Comparison of ENCODE assay signal across 8 mouse cellular contexts in genomic region chr17:21489500-21490001, GRCm38 (mm10). TPM values are rescaled to one million over a fixed set of nuclear protein-coding genes. Genes with fewer than 3 reads are reported as not detected.
DNase-seq lines count a peak whose midpoint lies in the region; ATAC-seq lines count a peak whose summit lies in the region.

No protein-coding gene starts in this region.

- no peaks in the 10 kb centered on the region for H3K36me3 ChIP-seq in neural tube, embryonic 11.5 days (ENCODE audit: control insufficient read depth, insufficient read depth, low read length)
- peaks cover 9% of the 10 kb centered on the region; the same call in 1 of the 2 replicates for H3K36me3 ChIP-seq in embryonic facial prominence, embryonic 15.5 days
- peaks cover 4% of the 10 kb centered on the region; the same call in 1 of the 2 replicates for H3K36me3 ChIP-seq in limb, embryonic 15.5 days
- H3K36me3 ChIP-seq in stomach, embryonic 16.5 days (ENCODE audit: control insufficient read depth, insufficient read depth, low read length), result no peaks in the 10 kb centered on the region; the same call in 1 of the 2 replicates

- H3K4me1 ChIP-seq in neural tube, embryonic 11.5 days (ENCODE audit: control insufficient read depth, insufficient read depth, low read length), result no peaks in the 10 kb centered on the region
- no peaks in the 10 kb centered on the region for H3K4me1 ChIP-seq in embryonic facial prominence, embryonic 15.5 days
- peaks cover 6% of the 10 kb centered on the region for H3K4me1 ChIP-seq in limb, embryonic 15.5 days
- peaks cover 10% of the 10 kb centered on the region; the same call in 1 of the 2 replicates for H3K4me1 ChIP-seq in stomach, embryonic 16.5 days (ENCODE audit: control insufficient read depth, insufficient read depth, low read length)

- no peak overlapping the region for H3K27ac ChIP-seq in neural tube, embryonic 11.5 days (ENCODE audit: low read depth, low read length)
- 0 out of 2 replicates have a peak overlapping the region, but pooled peaks have one; percentile 84 for H3K27ac ChIP-seq in embryonic facial prominence, embryonic 15.5 days (replicated peaks)
- H3K27ac ChIP-seq in limb, embryonic 15.5 days, result no peak overlapping the region
- peak overlapping the region; percentile 91; the same call in 1 of the 2 replicates for H3K27ac ChIP-seq in stomach, embryonic 16.5 days (ENCODE audit: low read length)

- H3K27me3 ChIP-seq in neural tube, embryonic 11.5 days (ENCODE audit: control insufficient read depth, insufficient read depth, low read length), result no peaks in the 10 kb centered on the region
- no peaks in the 10 kb centered on the region for H3K27me3 ChIP-seq in embryonic facial prominence, embryonic 15.5 days
- H3K27me3 ChIP-seq in limb, embryonic 15.5 days, result no peaks in the 10 kb centered on the region
- no peaks in the 10 kb centered on the region for H3K27me3 ChIP-seq in stomach, embryonic 16.5 days (ENCODE audit: control insufficient read depth, insufficient read depth, low read length)

- H3K4me2 ChIP-seq in neural tube, embryonic 11.5 days (ENCODE audit: low read depth), result peak overlapping the region; percentile 66
- peak overlapping the region; percentile 69 for H3K4me2 ChIP-seq in embryonic facial prominence, embryonic 15.5 days (replicated peaks)
- H3K4me2 ChIP-seq in limb, embryonic 15.5 days, result peak overlapping the region; percentile 60
- peak overlapping the region; percentile 62 for H3K4me2 ChIP-seq in stomach, embryonic 16.5 days (ENCODE audit: low read depth, low read length)

- whole genome bisulfite sequencing in neural tube, embryonic 11.5 days, result 17% methylated on average over 8 of the region's 8 CpGs
- 19% methylated on average over 8 of the region's 8 CpGs for WGBS in embryonic facial prominence, embryonic 15.5 days
- WGBS in limb, embryonic 15.5 days, result 21% methylated on average over 8 of the region's 8 CpGs
- WGBS in stomach, embryonic 16.5 days, result 2% methylated on average over 8 of the region's 8 CpGs

- peak; percentile 2; the same call in 1 of the 2 replicates for ATAC-seq in neural tube, embryonic 11.5 days (ENCODE audit: insufficient read depth, low FRiP score, low TSS enrichment)
- no peak for ATAC-seq in embryonic facial prominence, embryonic 15.5 days (ENCODE audit: insufficient number of reproducible peaks, low FRiP score, low TSS enrichment, low read depth)
- ATAC-seq in limb, embryonic 15.5 days (ENCODE audit: insufficient number of reproducible peaks, low FRiP score, low TSS enrichment, low read depth), result no peak
- ATAC-seq in stomach, embryonic 16.5 days (ENCODE audit: insufficient read depth, low FRiP score), result no peak
- no peak for ATAC-seq in monocyte, adult 5-6 weeks (replicated peaks; ENCODE audit: insufficient number of reproducible peaks, low FRiP score, low TSS enrichment, poor library complexity, severe bottlenecking)

- no peak for DNase-seq in neural tube, embryonic 11.5 days (ENCODE audit: low spot score)
- no peak for DNase-seq in neural tube, embryonic 10.5 days (ENCODE audit: extremely low spot score, low spot score)
- DNase-seq in cerebellum, postnatal 36 days, result no peak
- DNase-seq in cerebellum, adult 9-10 months, result no peak

- H3K9me3 ChIP-seq in neural tube, embryonic 11.5 days (ENCODE audit: control insufficient read depth, low read length), result no peaks in the 10 kb centered on the region
- H3K9me3 ChIP-seq in embryonic facial prominence, embryonic 15.5 days (replicated peaks), result no peaks in the 10 kb centered on the region
- H3K9me3 ChIP-seq in limb, embryonic 15.5 days, result no peaks in the 10 kb centered on the region
- H3K9me3 ChIP-seq in stomach, embryonic 16.5 days (replicated peaks; ENCODE audit: control insufficient read depth, low read length), result no peaks in the 10 kb centered on the region

- H3K4me3 ChIP-seq in neural tube, embryonic 11.5 days (ENCODE audit: low read depth, low read length), result peak overlapping the region; percentile 71
- peak overlapping the region; percentile 90 for H3K4me3 ChIP-seq in embryonic facial prominence, embryonic 15.5 days (replicated peaks)
- H3K4me3 ChIP-seq in limb, embryonic 15.5 days, result peak overlapping the region; percentile 65
- peak overlapping the region; percentile 93 for H3K4me3 ChIP-seq in stomach, embryonic 16.5 days (replicated peaks; ENCODE audit: low read length)

- peak overlapping the region; percentile 72; the same call in 1 of the 2 replicates for H3K9ac ChIP-seq in neural tube, embryonic 11.5 days (ENCODE audit: low read length)
- peak overlapping the region; percentile 72; the same call in 1 of the 2 replicates for H3K9ac ChIP-seq in embryonic facial prominence, embryonic 15.5 days
- H3K9ac ChIP-seq in limb, embryonic 15.5 days, result peak overlapping the region; percentile 64
- peak overlapping the region; percentile 89 for H3K9ac ChIP-seq in stomach, embryonic 16.5 days (ENCODE audit: low read length)

RNA-seq across cellular contexts. Expression of gene Zfp53, which starts 0.8 kb away (rescaled TPM):
- polyA plus RNA-seq in neural tube, embryonic 11.5 days (2014; fragmentation: Nextera tagmentation; extraction: Ambion mirVana), result 8.7 and 10.1 TPM in 2 replicates
- polyA plus RNA-seq in embryonic facial prominence, embryonic 15.5 days (2015; fragmentation: Nextera tagmentation; extraction: Ambion mirVana), result 10.1 and 10.8 TPM in 2 replicates
- polyA plus RNA-seq in limb, embryonic 15.5 days (2015; fragmentation: Nextera tagmentation; extraction: Ambion mirVana), result 10.6 and 11.4 TPM in 2 replicates
- polyA plus RNA-seq in stomach, embryonic 16.5 days (2015; fragmentation: Nextera tagmentation; extraction: Ambion mirVana), result 13.8 and 14.3 TPM in 2 replicates
- total RNA-seq in monocyte, adult 5-6 weeks (2017), result 39.0 to 49.6 TPM (median 42.5 TPM) in 3 replicates

RNA-seq across cellular contexts. Expression of gene Zfp51, which starts 39.4 kb away (rescaled TPM):
- 14.5 and 17.1 TPM in 2 replicates for polyA plus RNA-seq in neural tube, embryonic 11.5 days (2014; fragmentation: Nextera tagmentation; extraction: Ambion mirVana)
- 13.5 and 15.3 TPM in 2 replicates for polyA plus RNA-seq in embryonic facial prominence, embryonic 15.5 days (2015; fragmentation: Nextera tagmentation; extraction: Ambion mirVana)
- 14.6 and 15.6 TPM in 2 replicates for polyA plus RNA-seq in limb, embryonic 15.5 days (2015; fragmentation: Nextera tagmentation; extraction: Ambion mirVana)
- 14.5 and 16.8 TPM in 2 replicates for polyA plus RNA-seq in stomach, embryonic 16.5 days (2015; fragmentation: Nextera tagmentation; extraction: Ambion mirVana)
- total RNA-seq in monocyte, adult 5-6 weeks (2017), result 26.6 to 33.0 TPM (median 27.2 TPM) in 3 replicates

RNA-seq across cellular contexts. Expression of gene Zfp52, which starts 45.8 kb away (rescaled TPM):
- polyA plus RNA-seq in neural tube, embryonic 11.5 days (2014; fragmentation: Nextera tagmentation; extraction: Ambion mirVana), result 1.3 and 1.5 TPM in 2 replicates
- 5.0 and 5.4 TPM in 2 replicates for polyA plus RNA-seq in embryonic facial prominence, embryonic 15.5 days (2015; fragmentation: Nextera tagmentation; extraction: Ambion mirVana)
- polyA plus RNA-seq in limb, embryonic 15.5 days (2015; fragmentation: Nextera tagmentation; extraction: Ambion mirVana), result 5.4 and 5.5 TPM in 2 replicates
- polyA plus RNA-seq in stomach, embryonic 16.5 days (2015; fragmentation: Nextera tagmentation; extraction: Ambion mirVana), result 5.8 and 6.6 TPM in 2 replicates
- 49.3 to 103 TPM (median 59.5 TPM) in 3 replicates for total RNA-seq in monocyte, adult 5-6 weeks (2017)

Comparison
In these comparisons a context has a peak if more than half of its experiments do, and no peak if none do; other contexts are left out.
1. H3K27ac ChIP-seq: peak in embryonic facial prominence, embryonic 15.5 days (single experiment) and stomach, embryonic 16.5 days (single experiment); none in neural tube, embryonic 11.5 days (single experiment) and limb, embryonic 15.5 days (single experiment).
2. Peak in every context shown above with its lines, with median percentiles within 50 percentile points of each other: H3K4me2 ChIP-seq, H3K4me3 ChIP-seq and H3K9ac ChIP-seq.